Mouse (Mus musculus): ENCODE measurements at regions not wholly inside any gene's neighbourhood (a gene's known extent, or its start where the extent isn't known, plus 50 kb on each side); places are given as distances from the start of the nearest gene placed in this dataset.

DNA sequence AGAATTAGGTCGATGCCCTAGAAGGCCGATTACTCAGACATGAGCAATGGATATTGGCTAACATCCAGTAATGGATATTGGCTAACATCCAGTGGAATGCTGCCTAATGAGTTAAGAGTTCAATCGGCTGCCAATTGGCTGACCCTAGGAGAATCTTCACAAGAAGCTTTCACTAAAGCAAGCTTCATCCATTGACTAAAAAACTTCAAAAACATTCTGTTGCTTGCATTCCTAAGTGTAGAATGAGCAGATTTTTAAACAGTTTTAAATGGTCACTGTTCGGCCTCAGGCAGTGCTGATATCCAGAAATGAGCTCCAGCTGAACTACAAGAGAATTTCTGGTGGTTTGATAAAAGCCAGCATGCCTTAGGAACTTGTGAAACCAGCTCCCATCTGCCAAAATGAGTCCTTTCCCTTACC, 56.8 kb upstream of the Cenpe start:
- peak; percentile 81 for DNase-seq (ENCODE audit: low read depth)

Measured in gonadal fat pad, adult 2 months (tissue).